Mouse (Mus musculus) CH12.LX (cell line): ENCODE measurements around the gene Kcnc4. TPM values are rescaled to one million over a fixed set of nuclear protein-coding genes. Genes with fewer than 3 reads are reported as not detected.

Source experiments
- DNase-seq: peaks from one replicate; pipeline ENCODE4 v3.0.0-alpha.2; 2013; ENCODE audit errors: extremely low read depth
- H3K27ac ChIP-seq: 2 replicates; pipeline ENCODE4 v1.5.1; 2012; ENCODE audit warnings: low read depth, mild to moderate bottlenecking, control low read depth, moderate library complexity; ENCODE audit not compliant: insufficient read depth
- H3K27me3 ChIP-seq: replicated peaks from 2 replicates; pipeline ENCODE3; 2012; ENCODE audit warnings: inconsistent platforms
- H3K36me3 ChIP-seq, 2 experiments: replicated peaks in 1 of 2; 2 replicates each; pipeline versions ENCODE3 to v1.6.1; 2012; ENCODE audit warnings: inconsistent platforms in 1 of 2, low read length in 1 of 2, mild to moderate bottlenecking in 1 of 2, mixed read lengths in 1 of 2, moderate library complexity in 1 of 2; ENCODE audit not compliant: control insufficient read depth in 1 of 2, insufficient read depth in 1 of 2
- H3K4me1 ChIP-seq, 2 experiments: 2 replicates each; pipeline ENCODE4 v1.6.1; 2012; ENCODE audit warnings: inconsistent platforms in 1 of 2, moderate library complexity in 1 of 2; ENCODE audit not compliant: insufficient read depth in 2 of 2, control insufficient read depth in 1 of 2
- H3K4me2 ChIP-seq: 2 replicates; pipeline ENCODE4 v1.6.1; 2012; ENCODE audit warnings: low read depth, mild to moderate bottlenecking, control low read depth; ENCODE audit not compliant: poor library complexity, insufficient read depth, severe bottlenecking
- H3K4me3 ChIP-seq, 3 experiments: fragments of 150-350 bp in 1 of 3; sonication (generic) in 1 of 3; replicated peaks in 1 of 3; 2 replicates each; pipeline versions ENCODE3 to v1.5.1; 2011 to 2012; ENCODE audit warnings: low read depth in 2 of 3, low read length in 2 of 3, mild to moderate bottlenecking in 2 of 3, moderate library complexity in 2 of 3, control low read depth in 1 of 3, improper control_type of control experiment in 1 of 3, inconsistent platforms in 1 of 3, mixed read lengths in 1 of 3; ENCODE audit not compliant: poor library complexity in 1 of 3
- H3K79me2 ChIP-seq: replicated peaks from 2 replicates; pipeline ENCODE4 v1.6.1; 2012; ENCODE audit warnings: mild to moderate bottlenecking, moderate library complexity; ENCODE audit not compliant: control insufficient read depth, poor library complexity, insufficient read depth, severe bottlenecking; ENCODE audit errors: extremely low read depth
- H3K9ac ChIP-seq: 2 replicates; pipeline ENCODE4 v1.6.1; 2012; ENCODE audit warnings: low read depth, mild to moderate bottlenecking, control low read depth, moderate library complexity; ENCODE audit not compliant: insufficient read depth
- H3K9me3 ChIP-seq: replicated peaks from 2 replicates; pipeline ENCODE3; 2012; ENCODE audit warnings: low read length, inconsistent platforms, mixed read lengths
- CTCF ChIP-seq, 2 experiments: IDR thresholded peaks in 1 of 2; conservative IDR thresholded peaks in 1 of 2; 2 replicates each; pipeline ENCODE4 v1.5.1; 2011 to 2012; ENCODE audit warnings: low read depth in 2 of 2, low read length in 2 of 2, improper control_type of control experiment in 1 of 2, inconsistent platforms in 1 of 2, mild to moderate bottlenecking in 1 of 2, moderate library complexity in 1 of 2
- E2F4 ChIP-seq: IDR thresholded peaks from 2 replicates; pipeline ENCODE4 v1.6.1; 2011; ENCODE audit warnings: low read depth, low read length, improper control_type of control experiment; ENCODE audit not compliant: insufficient replicate concordance
- IRF4 ChIP-seq: IDR thresholded peaks from 2 replicates; pipeline ENCODE4 v1.6.1; 2014; ENCODE audit warnings: low read depth, mild to moderate bottlenecking, inconsistent platforms, low read length, improper control_type of control experiment
- KAT2A ChIP-seq: IDR thresholded peaks from 2 replicates; pipeline ENCODE4 v1.6.1; 2012; ENCODE audit warnings: low read length, improper control_type of control experiment, inconsistent platforms; ENCODE audit not compliant: insufficient replicate concordance
- MAZ ChIP-seq: IDR thresholded peaks from 2 replicates; pipeline ENCODE4 v1.6.1; 2012; ENCODE audit warnings: low read depth, mild to moderate bottlenecking, inconsistent platforms, low read length, improper control_type of control experiment, moderate library complexity
- MEF2A ChIP-seq: IDR thresholded peaks from 2 replicates; pipeline ENCODE4 v1.6.1; 2014; ENCODE audit warnings: low read depth, mild to moderate bottlenecking, inconsistent platforms, low read length, improper control_type of control experiment, borderline replicate concordance
- MXI1 ChIP-seq: IDR thresholded peaks from 2 replicates; pipeline ENCODE4 v1.6.1; 2011; ENCODE audit warnings: mild to moderate bottlenecking, low read depth, low read length, improper control_type of control experiment
- NELFE ChIP-seq: IDR thresholded peaks from 2 replicates; pipeline ENCODE4 v1.6.1; 2011; ENCODE audit warnings: low read depth, low read length, improper control_type of control experiment
- NRF1 ChIP-seq: IDR thresholded peaks from 2 replicates; pipeline ENCODE4 v1.6.1; 2014; ENCODE audit warnings: low read depth, mild to moderate bottlenecking, inconsistent platforms, low read length, improper control_type of control experiment, moderate library complexity
- PAX5 ChIP-seq: IDR thresholded peaks from 2 replicates; pipeline ENCODE4 v1.6.1; 2012; ENCODE audit warnings: low read length, inconsistent platforms, mixed read lengths
- POLR2A ChIP-seq: IDR thresholded peaks from 2 replicates; pipeline ENCODE4 v1.6.1; 2011; ENCODE audit warnings: low read depth, mild to moderate bottlenecking, improper control_type of control experiment, low read length
- POLR2AphosphoS2 ChIP-seq: IDR thresholded peaks from 2 replicates; pipeline ENCODE4 v1.6.1; 2011; ENCODE audit warnings: low read depth, low read length, improper control_type of control experiment
- RAD21 ChIP-seq: IDR thresholded peaks from 2 replicates; pipeline ENCODE4 v1.6.1; 2011; ENCODE audit warnings: low read depth, mild to moderate bottlenecking, low read length, improper control_type of control experiment, moderate library complexity
- RCOR1 ChIP-seq: conservative IDR thresholded peaks from 2 replicates; pipeline ENCODE4 v1.6.1; 2012; ENCODE audit warnings: low read depth, mild to moderate bottlenecking, inconsistent platforms, low read length, improper control_type of control experiment
- UBTF ChIP-seq: IDR thresholded peaks from 2 replicates; pipeline ENCODE4 v1.6.1; 2012; ENCODE audit warnings: low read depth, mild to moderate bottlenecking, inconsistent platforms, low read length, improper control_type of control experiment, moderate library complexity
- ZKSCAN1 ChIP-seq: IDR thresholded peaks from 2 replicates; pipeline ENCODE4 v1.6.1; 2012; ENCODE audit warnings: low read depth, inconsistent platforms, low read length, improper control_type of control experiment, borderline replicate concordance
- ZNF384 ChIP-seq: IDR thresholded peaks from 2 replicates; pipeline ENCODE4 v1.6.1; 2012; ENCODE audit warnings: low read depth, low read length, improper control_type of control experiment, inconsistent platforms
- dilution Hi-C: fragments of 300-500 bp; cut with MboI; formaldehyde crosslinking; loops from 2 replicates; pipeline ENCODE4 v1.14.3; 2020; ENCODE audit warnings: low sequenced_read_pairs; ENCODE audit not compliant: extremely low pct_unique_long_range_greater_than_20kb, extremely low pct_ligation_motif_present
- in situ Hi-C: fragments of 300-500 bp; cut with MboI; formaldehyde crosslinking; loops from 3 replicates; pipeline ENCODE4 v1.14.3; 2019; ENCODE audit warnings: low sequenced_read_pairs, low pct_ligation_motif_present, low pct_unique_long_range_greater_than_20kb, mixed read lengths
- polyA plus RNA-seq: library from polyadenylated mRNA; unstranded; fragments of >175 nt; gene quantifications from 2 replicates; pipeline ENCODE4 v1.2.1, GENCODE M21; 2012; ENCODE audit warnings: low read depth; ENCODE audit not compliant: insufficient read length
- total RNA-seq, 2 experiments: library from RNA; depleted of rRNA; stranded (reverse); fragments of 300-350 nt in 1 of 2; fragments of >200 nt in 1 of 2; gene quantifications; 2 replicates each; pipeline ENCODE4 v1.2.3; 2012 to 2014

The Kcnc4 gene
- total and polyA plus RNA-seq, 3 experiments = not detected

- no peak overlapping the region for H3K4me3 ChIP-seq
- dilution Hi-C loops (no loop called here), in situ Hi-C loops (no loop called here)
- H3K4me1 ChIP-seq = no peaks in the 10 kb centered on the region
- H3K27ac ChIP-seq = no peak overlapping the region
- no peak for DNase-seq
- H3K36me3 ChIP-seq = no peaks in the 10 kb centered on the region
- peaks cover 79% of the 10 kb centered on the region for H3K27me3 ChIP-seq
- no peak overlapping the region for H3K9ac ChIP-seq
- H3K4me2 ChIP-seq = no peak overlapping the region
- H3K9me3 ChIP-seq = no peaks in the 10 kb centered on the region
- TF ChIP-seq PAX5 = no peak
- no peak for TF ChIP-seq POLR2AphosphoS2
- TF ChIP-seq ZKSCAN1 = no peak
- TF ChIP-seq UBTF = no peak
- TF ChIP-seq MAZ = no peak
- TF ChIP-seq CTCF (conservative IDR thresholded peaks at IDR 0.05 in 1 of 2, IDR thresholded peaks at IDR 0.05 in 1 of 2; ENCODE audit: low read depth in 2 of 2, low read length in 2 of 2) = no peak
- TF ChIP-seq RAD21 = no peak
- no peak for TF ChIP-seq NELFE
- H3K79me2 ChIP-seq = no peaks in the 10 kb centered on the region
These were observed 25.7 kb downstream of the Kcnc4 start for GRCm38 (mm10) chr3:107433614-107434013.

- TF ChIP-seq RCOR1 (no peak), NRF1 (no peak)
- no peak for DNase-seq
- in situ Hi-C loops = no loop called here
These were observed 28.1 kb downstream of the Kcnc4 start for GRCm38 (mm10) chr3:107431268-107431667.

GRCm38 (mm10) chr3:107424258-107425041, 34.9 kb downstream of the Kcnc4 start:
- Histone ChIP-seq H3K9me3 (peaks cover 12% of the 10 kb centered on the region), H3K36me3 (no peaks in the 10 kb centered on the region), H3K4me1 (no peaks in the 10 kb centered on the region), H3K79me2 (no peaks in the 10 kb centered on the region), H3K27ac (no peak overlapping the region), H3K27me3 (peaks cover 66% of the 10 kb centered on the region), H3K4me3 (no peak overlapping the region), H3K4me2 (no peak overlapping the region), H3K9ac (no peak overlapping the region)
- TF ChIP-seq ZNF384 (no peak), KAT2A (no peak), MXI1 (no peak), MEF2A (no peak), E2F4 (no peak), POLR2A (no peak), POLR2AphosphoS2 (no peak), IRF4 (no peak)
- in situ Hi-C loops (no loop called here), dilution Hi-C loops (no loop called here)
- DNase-seq = no peak

More at GRCm38 (mm10) chr3:107431268-107431667, 28.1 kb downstream of the Kcnc4 start:
- no peak overlapping the region for H3K9ac ChIP-seq
- peaks cover 5% of the 10 kb centered on the region for H3K9me3 ChIP-seq
- no peaks in the 10 kb centered on the region for H3K79me2 ChIP-seq
- no peaks in the 10 kb centered on the region for H3K4me1 ChIP-seq
- H3K36me3 ChIP-seq = no peaks in the 10 kb centered on the region
- dilution Hi-C loops = no loop called here
- peaks cover 83% of the 10 kb centered on the region for H3K27me3 ChIP-seq
- H3K4me3 ChIP-seq = no peak overlapping the region
- H3K27ac ChIP-seq = no peak overlapping the region
- no peak overlapping the region for H3K4me2 ChIP-seq
